Mouse (Mus musculus): Measurements from ENCODE around the gene Ubap2.

Ubap2 gene

DNA sequence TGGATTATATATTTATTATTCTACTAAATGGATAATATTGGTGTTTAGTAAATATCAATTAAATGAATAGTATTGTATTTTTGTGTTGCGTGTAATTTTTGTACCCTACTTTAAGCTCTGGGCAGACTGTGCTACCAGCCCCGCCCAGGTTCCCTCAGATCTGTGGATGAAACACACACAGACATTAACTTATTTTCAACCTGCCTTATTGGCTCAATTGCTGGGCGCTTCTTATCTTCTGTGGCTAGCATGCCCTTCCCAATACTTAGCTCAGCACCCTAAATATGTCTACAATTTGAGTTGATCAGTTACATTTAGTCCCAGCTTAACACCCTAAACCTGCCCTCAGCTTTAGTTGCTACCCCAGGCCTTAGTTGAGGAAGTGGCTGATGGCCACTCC lies 113.7 kb downstream of the Ubap2 start:
- no peak for DNase-seq

DNA sequence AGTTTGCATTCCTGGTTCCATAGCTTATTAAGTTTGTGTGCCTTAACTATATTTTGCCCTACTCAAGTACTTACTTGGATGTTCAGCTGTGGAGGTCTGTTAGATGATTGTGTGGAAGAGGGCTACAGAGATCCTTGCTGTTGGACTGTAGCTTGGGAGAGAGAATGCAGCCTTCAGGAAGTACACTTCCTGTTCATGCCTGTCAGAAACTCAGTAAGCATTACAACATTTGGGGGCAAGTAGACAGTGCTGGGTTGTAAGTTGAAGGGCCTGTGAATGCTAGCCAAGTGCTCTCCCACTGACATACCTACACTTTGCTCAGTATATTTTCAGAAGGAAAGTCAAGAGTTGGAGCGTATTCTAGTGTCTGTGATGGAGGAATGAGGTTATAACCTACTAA lies 116.7 kb downstream of the Ubap2 start:
- no peak for DNase-seq

DNA sequence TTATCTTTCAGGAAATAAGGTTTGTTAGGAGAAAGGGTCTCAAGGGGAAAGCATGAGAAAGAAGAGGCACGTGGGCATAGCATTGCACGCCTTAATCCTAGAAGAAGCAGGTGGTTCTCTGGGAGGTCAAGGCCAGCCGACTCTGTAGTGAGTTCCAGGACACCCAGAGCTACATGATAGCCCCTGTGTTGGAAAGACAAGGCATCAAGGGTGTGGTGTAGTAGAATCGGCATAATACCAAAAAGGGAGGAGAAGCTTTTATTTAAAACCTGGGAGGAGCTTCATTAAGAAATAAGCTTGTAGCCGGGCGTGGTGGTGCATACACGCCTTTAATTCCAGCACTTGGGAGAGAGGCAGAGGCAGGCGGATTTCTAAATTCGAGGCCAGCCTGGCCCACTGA lies 118.0 kb downstream of the Ubap2 start:
- no peak for DNase-seq

DNA sequence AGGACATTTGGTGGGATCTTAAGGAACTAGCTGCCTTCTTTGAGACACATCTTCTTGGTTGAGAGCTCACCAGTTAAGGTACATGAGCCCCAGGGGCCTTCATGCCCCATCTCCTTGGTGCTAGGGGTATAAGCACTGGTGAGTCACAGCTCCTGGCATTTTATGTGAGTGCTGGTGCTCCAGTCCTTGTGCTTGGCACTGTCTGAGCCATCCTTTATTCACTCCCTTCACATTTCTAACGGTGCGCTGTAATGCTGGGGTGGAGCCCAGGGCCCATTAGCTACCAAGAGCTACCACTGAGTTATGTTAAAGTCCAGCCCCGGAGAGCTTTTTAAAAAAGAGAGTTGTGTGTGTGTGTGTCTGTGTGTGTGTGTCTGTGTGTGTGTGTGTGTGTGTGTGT lies 121.8 kb downstream of the Ubap2 start:
- no peak for DNase-seq

DNA sequence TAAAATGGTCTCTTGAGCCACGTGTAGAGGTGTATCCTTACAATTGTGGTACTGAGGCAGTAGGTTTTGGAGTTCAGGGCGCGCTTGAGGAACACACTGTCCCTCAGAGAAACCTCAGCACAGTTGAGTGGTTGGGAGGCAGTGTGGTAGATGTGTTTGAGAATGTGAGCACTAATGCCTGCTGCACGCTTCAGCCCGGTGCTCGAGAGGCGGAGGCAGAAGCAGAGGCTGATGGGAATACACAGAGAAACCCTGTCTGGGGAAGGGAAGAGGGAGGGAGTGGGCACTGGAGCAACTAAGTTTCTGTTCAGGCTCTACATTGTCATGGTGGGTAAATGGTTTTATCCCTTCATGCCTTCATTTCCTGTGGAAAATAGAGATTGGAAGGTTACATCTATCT lies 123.8 kb downstream of the Ubap2 start:
- DNase-seq = no peak

DNA sequence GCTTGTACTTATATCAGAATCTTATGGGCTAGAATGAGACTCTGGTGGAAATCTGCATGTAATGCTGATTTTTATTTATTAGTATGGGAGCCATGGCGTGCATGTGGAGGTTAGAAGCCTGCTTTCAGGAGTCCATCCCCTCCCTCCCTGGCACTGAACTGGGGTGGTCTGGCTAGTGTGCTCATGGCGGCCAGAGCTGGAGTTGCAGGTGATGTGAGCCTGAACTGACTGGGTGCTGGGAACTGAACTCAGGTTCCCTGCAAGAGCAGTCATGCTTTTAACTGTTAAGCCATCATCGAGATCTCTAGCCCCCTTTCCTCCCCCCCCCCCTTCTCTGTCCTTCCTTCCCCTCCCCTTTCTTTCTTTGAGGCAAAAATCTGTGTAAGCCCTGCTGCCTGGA lies 125.1 kb downstream of the Ubap2 start:
- DNase-seq = no peak
